Mouse (Mus musculus): Measurements from ENCODE around the gene Tctn1. TPM values are rescaled to one million over a fixed set of nuclear protein-coding genes. Genes with fewer than 3 reads are reported as not detected.

Tctn1 gene
- total and polyA plus RNA-seq, 3 experiments = 3.8 to 6.0 TPM; not detected in 1

- no peak for TF ChIP-seq ELF1 (IDR thresholded peaks at IDR 0.05; ENCODE audit: low read depth, low read length)
- no peak for TF ChIP-seq NELFE (IDR thresholded peaks at IDR 0.05; ENCODE audit: low read depth, low read length)
- TF ChIP-seq TAL1 (IDR thresholded peaks at IDR 0.05; ENCODE audit: low read length) = no peak
- no peak for TF ChIP-seq TBP (IDR thresholded peaks at IDR 0.05; ENCODE audit: low read depth, low read length)
- TF ChIP-seq ZKSCAN1 (IDR thresholded peaks at IDR 0.05; ENCODE audit: low read depth, low read length) = no peak
- TF ChIP-seq RCOR1 (IDR thresholded peaks at IDR 0.05; ENCODE audit: low read depth, low read length) = 0 out of 2 replicates have a peak, but pooled peaks have one; percentile 15
- TF ChIP-seq NRF1 (IDR thresholded peaks at IDR 0.05; ENCODE audit: insufficient read depth, low read depth, low read length, poor library complexity, severe bottlenecking) = no peak
- TF ChIP-seq ZNF384 (IDR thresholded peaks at IDR 0.05; ENCODE audit: low read depth, low read length) = peak; percentile 74
- TF ChIP-seq GABPA (IDR thresholded peaks at IDR 0.05; ENCODE audit: low read depth, low read length) = no peak
- no peak for TF ChIP-seq ZMIZ1 (IDR thresholded peaks at IDR 0.05; ENCODE audit: low read depth, low read length)
- TF ChIP-seq UBTF (IDR thresholded peaks at IDR 0.05; ENCODE audit: borderline replicate concordance, insufficient read depth, low read depth, low read length) = no peak
- 0 out of 4 replicates have a peak, but pooled peaks of 1 of the 2 experiments have one; percentile 5 for TF ChIP-seq EP300 (IDR thresholded peaks at IDR 0.05; ENCODE audit: low read depth in 1 of 2, low read length in 2 of 2)
- no peak for TF ChIP-seq MEF2A (IDR thresholded peaks at IDR 0.05; ENCODE audit: extremely low read depth, insufficient replicate concordance, low read depth, low read length, poor library complexity, severe bottlenecking)
- no peak for TF ChIP-seq RAD21 (IDR thresholded peaks at IDR 0.05; ENCODE audit: low read depth, low read length)
- TF ChIP-seq ZC3H11A (IDR thresholded peaks at IDR 0.05; ENCODE audit: low read depth, low read length) = no peak
- TF ChIP-seq USF1 (IDR thresholded peaks at IDR 0.05; ENCODE audit: low read depth, low read length) = no peak
- no peak for TF ChIP-seq MAFK (IDR thresholded peaks at IDR 0.05; ENCODE audit: borderline replicate concordance, low read depth, low read length)
- no peak for TF ChIP-seq SIN3A (IDR thresholded peaks at IDR 0.05; ENCODE audit: low read length)
- Histone ChIP-seq H3K9ac (ENCODE audit: control insufficient read depth, low read depth, low read length, poor library complexity, severe bottlenecking) (peak overlapping the region; percentile 17; the same call in 1 of the 2 replicates), H3K27ac (ENCODE audit: control insufficient read depth, low read depth, low read length) (no peak overlapping the region), H3K79me2 (ENCODE audit: control insufficient read depth, insufficient read depth, low read length, poor library complexity) (peaks cover 42% of the 10 kb centered on the region), H3K27me3 (ENCODE audit: control insufficient read depth in 1 of 2, insufficient read depth in 2 of 2, low read length in 2 of 2) (no peaks in the 10 kb centered on the region), H3K9me3 (replicated peaks; ENCODE audit: insufficient read depth, low read length) (no peaks in the 10 kb centered on the region), H3K4me1 (ENCODE audit: control insufficient read depth in 1 of 2, insufficient read depth in 2 of 2, low read length in 2 of 2) (peaks cover 16 to 43% of the 10 kb centered on the region in 2 experiments), H3K36me3 (ENCODE audit: control insufficient read depth in 1 of 2, insufficient read depth in 2 of 2, low read length in 2 of 2) (peaks cover 4 to 45% of the 10 kb centered on the region in 2 experiments), H3K4me3 (ENCODE audit: control insufficient read depth in 1 of 2, insufficient read depth in 1 of 2, low read depth in 2 of 2, low read length in 2 of 2) (peak overlapping the region; percentile 42 to 59)
- DNase-seq (ENCODE audit: low read depth, low spot score) = no peak
Measured at GRCm38 (mm10) chr5:122283828-122284182, 19.5 kb upstream of the Tctn1 start.

- Histone ChIP-seq H3K27ac (ENCODE audit: control insufficient read depth, low read depth, low read length) (no peak overlapping the region), H3K27me3 (ENCODE audit: control insufficient read depth in 1 of 2, insufficient read depth in 2 of 2, low read length in 2 of 2) (no peaks in the 10 kb centered on the region), H3K4me1 (ENCODE audit: control insufficient read depth in 1 of 2, insufficient read depth in 2 of 2, low read length in 2 of 2) (peaks cover 16 to 35% of the 10 kb centered on the region in 2 experiments), H3K9me3 (replicated peaks; ENCODE audit: insufficient read depth, low read length) (no peaks in the 10 kb centered on the region), H3K9ac (ENCODE audit: control insufficient read depth, low read depth, low read length, poor library complexity, severe bottlenecking) (no peak overlapping the region), H3K4me3 (ENCODE audit: control insufficient read depth in 1 of 2, insufficient read depth in 1 of 2, low read depth in 2 of 2, low read length in 2 of 2) (no peak overlapping the region), H3K36me3 (ENCODE audit: control insufficient read depth in 1 of 2, insufficient read depth in 2 of 2, low read length in 2 of 2) (peaks cover 0 to 34% of the 10 kb centered on the region in 2 experiments; a peak in 2 of 4 replicates), H3K79me2 (ENCODE audit: control insufficient read depth, insufficient read depth, low read length, poor library complexity) (peaks cover 17% of the 10 kb centered on the region)
- DNase-seq (ENCODE audit: low read depth, low spot score) = peak; percentile 76
- peak; percentile 92 for TF ChIP-seq RCOR1 (IDR thresholded peaks at IDR 0.05; ENCODE audit: low read depth, low read length)
- 0 out of 2 replicates have a peak, but pooled peaks have one; percentile 49 for TF ChIP-seq MAZ (IDR thresholded peaks at IDR 0.05; ENCODE audit: low read depth, low read length)
- TF ChIP-seq HCFC1 (IDR thresholded peaks at IDR 0.05; ENCODE audit: low read depth, low read length) = peak; percentile 47; the same call in 1 of the 2 replicates
- no peak for TF ChIP-seq CHD1 (IDR thresholded peaks at IDR 0.05; ENCODE audit: low read depth, low read length)
- TF ChIP-seq BHLHE40 (IDR thresholded peaks at IDR 0.05; ENCODE audit: borderline replicate concordance, low read depth, low read length) = peak; percentile 23; the same call in 1 of the 2 replicates
- TF ChIP-seq KAT2A (conservative IDR thresholded peaks at IDR 0.05; ENCODE audit: low read depth, low read length) = no peak
- peak; percentile 59 to 63; a peak in 3 of 4 replicates for TF ChIP-seq EP300 (IDR thresholded peaks at IDR 0.05; ENCODE audit: low read depth in 1 of 2, low read length in 2 of 2)
- TF ChIP-seq SIN3A (IDR thresholded peaks at IDR 0.05; ENCODE audit: low read length) = peak; percentile 76
- TF ChIP-seq ETS1 (IDR thresholded peaks at IDR 0.05; ENCODE audit: low read depth, low read length) = peak; percentile 74
- no peak for TF ChIP-seq ZC3H11A (IDR thresholded peaks at IDR 0.05; ENCODE audit: low read depth, low read length)
- TF ChIP-seq NRF1 (IDR thresholded peaks at IDR 0.05; ENCODE audit: insufficient read depth, low read depth, low read length, poor library complexity, severe bottlenecking) = no peak
- no peak for TF ChIP-seq E2F4 (IDR thresholded peaks at IDR 0.05; ENCODE audit: borderline replicate concordance, low read depth, low read length)
- 0 out of 2 replicates have a peak, but pooled peaks have one; percentile 37 for TF ChIP-seq TCF12 (IDR thresholded peaks at IDR 0.05; ENCODE audit: low read depth, low read length)
- peak; percentile 42; the same call in 1 of the 2 replicates for TF ChIP-seq ZNF384 (IDR thresholded peaks at IDR 0.05; ENCODE audit: low read depth, low read length)
- TF ChIP-seq GATA1 (IDR thresholded peaks at IDR 0.05; ENCODE audit: low read depth, low read length) = peak; percentile 75
- TF ChIP-seq MEF2A (IDR thresholded peaks at IDR 0.05; ENCODE audit: extremely low read depth, insufficient replicate concordance, low read depth, low read length, poor library complexity, severe bottlenecking) = no peak
- no peak for TF ChIP-seq RAD21 (IDR thresholded peaks at IDR 0.05; ENCODE audit: low read depth, low read length)
- no peak for TF ChIP-seq NELFE (IDR thresholded peaks at IDR 0.05; ENCODE audit: low read depth, low read length)
Measured at GRCm38 (mm10) chr5:122280827-122281462, 16.7 kb upstream of the Tctn1 start.

Data from MEL (cell line).